In the genomic region with DNA sequence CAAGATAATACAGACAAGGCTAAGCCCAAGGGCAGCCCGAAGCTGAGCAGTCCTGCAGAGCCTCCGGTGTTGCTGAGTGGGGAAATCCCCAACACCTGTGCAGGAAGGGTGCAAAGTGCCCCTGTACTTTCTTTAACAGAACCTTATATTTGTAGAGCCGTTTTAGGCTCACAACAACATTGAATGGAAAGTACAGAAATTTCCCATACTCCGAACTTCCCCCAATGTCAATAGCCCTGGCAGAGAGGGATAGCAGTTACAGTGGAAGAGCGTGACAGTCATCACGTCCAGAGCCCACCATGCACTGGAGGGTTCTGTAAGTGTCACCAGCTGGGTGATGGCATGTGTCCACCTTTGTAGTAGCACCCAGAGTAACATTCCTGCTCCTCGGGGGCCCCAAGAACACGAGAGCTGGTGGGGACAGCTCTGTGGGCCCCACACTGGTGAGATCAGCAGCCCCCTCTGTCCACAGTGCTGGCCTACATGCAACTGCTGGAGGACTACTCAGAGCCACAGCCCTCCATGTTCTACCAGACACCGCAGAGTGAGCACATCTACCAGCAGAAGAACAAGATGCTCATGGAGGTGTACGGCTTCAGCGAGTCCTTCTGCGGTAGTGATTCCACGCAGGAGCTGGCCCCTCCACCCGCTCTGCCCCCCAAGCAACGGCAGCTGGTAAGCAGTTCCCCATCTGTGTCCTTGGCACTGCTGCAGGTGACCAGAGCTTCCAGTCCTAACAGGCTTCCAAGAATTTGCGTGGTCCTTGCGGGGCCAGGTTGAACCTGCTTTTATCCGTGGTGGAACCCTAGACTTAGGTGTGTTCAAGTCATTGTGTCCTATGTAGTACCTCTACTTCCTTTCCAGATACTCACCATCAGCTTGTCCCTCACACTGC, we compare ENCODE assay signal across 16 mouse cellular contexts. TPM values are rescaled to one million over a fixed set of nuclear protein-coding genes. Genes with fewer than 3 reads are reported as not detected.
A peak's percentile ranks its signal among the peaks of the same experiment; 100 is the strongest.
DNase-seq lines count a peak whose midpoint lies in the region; ATAC-seq and TF ChIP-seq lines count a peak whose summit lies in the region.
"Had no signal": no experiment of that assay in that cellular context is flagged by ENCODE, and none has a peak within 500 bp of the region (broad histone marks: within the 10 kb centered on the region; RNA-seq: fewer than 3 reads in every experiment).

No protein-coding gene starts in this region.

- no peaks in the 10 kb centered on the region for H3K27me3 ChIP-seq in neural tube, embryonic 15.5 days (replicated peaks)
- no peaks in the 10 kb centered on the region for H3K27me3 ChIP-seq in E14TG2a.4 (ENCODE audit: insufficient read depth, low read length)
- no peaks in the 10 kb centered on the region for H3K27me3 ChIP-seq in splenic B cell, adult 2 months (ENCODE audit: control insufficient read depth, insufficient read depth, low read length, poor library complexity, severe bottlenecking)
- H3K27me3 ChIP-seq: embryonic facial prominence, embryonic 13.5 days; heart, embryonic 15.5 days; hindbrain, embryonic 15.5 days had no signal

- DNase-seq in neural tube, embryonic 10.5 days (ENCODE audit: extremely low spot score, low spot score): no peak
- peak; percentile 66 for DNase-seq in cerebellum, adult 8-10 months
- peak; percentile 54 for DNase-seq in splenic B cell, adult 2 months (ENCODE audit: low read depth, low spot score)
- DNase-seq in kidney, postnatal 25 days: no peak
- DNase-seq in kidney, postnatal 36 days: no peak

- no peak overlapping the region for H3K4me2 ChIP-seq in neural tube, embryonic 15.5 days
- H3K4me2 ChIP-seq: embryonic facial prominence, embryonic 13.5 days; heart, embryonic 15.5 days; hindbrain, embryonic 15.5 days had no signal

- 0 out of 2 replicates have a peak overlapping the region, but pooled peaks have one; percentile 4 for H3K27ac ChIP-seq in neural tube, embryonic 15.5 days (replicated peaks)
- H3K27ac ChIP-seq: embryonic facial prominence, embryonic 13.5 days; forebrain, embryonic 10.5 days; heart, embryonic 15.5 days; hindbrain, embryonic 15.5 days; limb, embryonic 10.5 days; liver, embryonic 14.5 days; midbrain, embryonic 10.5 days had no signal

- H3K9ac ChIP-seq in neural tube, embryonic 15.5 days (replicated peaks): no peak overlapping the region
- H3K9ac ChIP-seq: embryonic facial prominence, embryonic 13.5 days; heart, embryonic 15.5 days; hindbrain, embryonic 15.5 days; liver, embryonic 14.5 days had no signal

- H3K4me3 ChIP-seq in neural tube, embryonic 15.5 days (replicated peaks): no peak overlapping the region
- H3K4me3 ChIP-seq in E14TG2a.4 (replicated peaks; ENCODE audit: low read length): 0 out of 2 replicates have a peak overlapping the region, but pooled peaks have one; percentile 23
- H3K4me3 ChIP-seq: embryonic facial prominence, embryonic 13.5 days; forebrain, embryonic 10.5 days; heart, embryonic 15.5 days; hindbrain, embryonic 15.5 days; limb, embryonic 10.5 days; midbrain, embryonic 10.5 days had no signal

- 91% methylated on average over 18 of the region's 18 CpGs for WGBS in neural tube, embryonic 15.5 days

- no peaks in the 10 kb centered on the region for H3K4me1 ChIP-seq in neural tube, embryonic 15.5 days
- H3K4me1 ChIP-seq in E14TG2a.4 (replicated peaks; ENCODE audit: low read depth, low read length): peaks cover 71% of the 10 kb centered on the region
- H3K4me1 ChIP-seq: embryonic facial prominence, embryonic 13.5 days; forebrain, embryonic 10.5 days; hindbrain, embryonic 15.5 days; limb, embryonic 10.5 days; midbrain, embryonic 10.5 days had no signal

- H3K36me3 ChIP-seq in neural tube, embryonic 15.5 days: peaks cover 78% of the 10 kb centered on the region
- H3K36me3 ChIP-seq in E14TG2a.4 (ENCODE audit: insufficient read depth, low read length): peaks cover 90% of the 10 kb centered on the region
- H3K36me3 ChIP-seq in splenic B cell, adult 2 months (ENCODE audit: control insufficient read depth, insufficient read depth, low read length, poor library complexity, severe bottlenecking): peaks cover 22% of the 10 kb centered on the region

- no peak for TF ChIP-seq CTCF in E14TG2a.4 (conservative IDR thresholded peaks at IDR 0.05; ENCODE audit: low read length)

- no peaks in the 10 kb centered on the region for H3K9me3 ChIP-seq in neural tube, embryonic 15.5 days (replicated peaks)
- H3K9me3 ChIP-seq in E14TG2a.4 (ENCODE audit: low read length): no peaks in the 10 kb centered on the region
- H3K9me3 ChIP-seq: embryonic facial prominence, embryonic 13.5 days; forebrain, embryonic 10.5 days; G1E; heart, embryonic 15.5 days; hindbrain, embryonic 15.5 days; limb, embryonic 10.5 days; midbrain, embryonic 10.5 days had no signal

- ATAC-seq in neural tube, embryonic 15.5 days (ENCODE audit: low FRiP score): no peak

RNA-seq across cellular contexts. Expression of a gene that starts 44.5 kb away (rescaled TPM):
- 0.19 and 0.33 TPM in 2 replicates for polyA plus RNA-seq in neural tube, embryonic 15.5 days (2015; fragmentation: Nextera tagmentation; extraction: Ambion mirVana)
- polyA plus RNA-seq: embryonic facial prominence, embryonic 13.5 days; forebrain, embryonic 10.5 days; G1E; heart, embryonic 15.5 days; midbrain, embryonic 10.5 days had no signal

RNA-seq across cellular contexts. Expression of a gene that starts 52.1 kb away (rescaled TPM):
- not detected in 2 replicates for polyA plus RNA-seq in neural tube, embryonic 15.5 days (2015; fragmentation: Nextera tagmentation; extraction: Ambion mirVana)
- polyA plus RNA-seq: embryonic facial prominence, embryonic 13.5 days; forebrain, embryonic 10.5 days; G1E; heart, embryonic 15.5 days; kidney, embryonic 16.5 days; liver, embryonic 14.5 days had no signal

Comparison
In these comparisons a context has a peak if more than half of its experiments do, and no peak if none do; other contexts are left out.
1. DNase-seq: peak in cerebellum, adult 8-10 months (single experiment) and splenic B cell, adult 2 months (single experiment); none in neural tube, embryonic 10.5 days (single experiment), kidney, postnatal 25 days (0 of 2) and kidney, postnatal 36 days (0 of 2).